Mouse (Mus musculus) spleen, adult 2 months (tissue): Measurements from ENCODE around the gene Lbr. TPM values are rescaled to one million over a fixed set of nuclear protein-coding genes. Genes with fewer than 3 reads are reported as not detected.
A peak's percentile ranks its signal among the peaks of the same experiment; 100 is the strongest.

ENCODE experiments used
- DNase-seq, 2 experiments: peaks; one replicate each; pipeline versions ENCODE4 v3.0.0 to v3.0.0-alpha.2; 2012 to 2021; ENCODE audit warnings: low spot score in 2 of 2, low read depth in 1 of 2
- H3K27ac ChIP-seq: fragments of 200-500 bp; 2 replicates; pipeline ENCODE4 v1.5.1; 2012; ENCODE audit warnings: low read length, inconsistent platforms; ENCODE audit not compliant: insufficient read depth
- H3K27me3 ChIP-seq: fragments of 200-500 bp; 2 replicates; pipeline ENCODE4 v1.6.1; 2012; ENCODE audit warnings: mild to moderate bottlenecking, moderate library complexity, low read length, inconsistent platforms; ENCODE audit not compliant: control insufficient read depth, insufficient read depth
- H3K36me3 ChIP-seq: fragments of 200-500 bp; 2 replicates; pipeline ENCODE4 v1.6.1; 2012; ENCODE audit warnings: mild to moderate bottlenecking, low read length, inconsistent platforms; ENCODE audit not compliant: control insufficient read depth, insufficient read depth
- H3K4me1 ChIP-seq: fragments of 200-500 bp; 2 replicates; pipeline ENCODE4 v1.6.1; 2011; ENCODE audit warnings: inconsistent platforms; ENCODE audit not compliant: control insufficient read depth, insufficient read depth, insufficient read length
- H3K4me3 ChIP-seq: fragments of 200-500 bp; 2 replicates; pipeline ENCODE4 v1.5.1; 2011; ENCODE audit warnings: mild to moderate bottlenecking, inconsistent platforms; ENCODE audit not compliant: insufficient read depth, insufficient read length; ENCODE audit errors: extremely low read depth
- CTCF ChIP-seq: fragments of 200-500 bp; IDR thresholded peaks from 2 replicates; pipeline ENCODE4 v1.5.1; 2011; ENCODE audit warnings: mild to moderate bottlenecking, inconsistent platforms; ENCODE audit not compliant: insufficient read depth, insufficient read length, insufficient replicate concordance; ENCODE audit errors: extremely low read depth
- POLR2A ChIP-seq: fragments of 200-500 bp; IDR thresholded peaks from 2 replicates; pipeline ENCODE4 v1.6.1; 2011; ENCODE audit warnings: low read depth, low read length, inconsistent platforms
- WGBS: fragments of 180-500 bp; shearing (Covaris S2); methylation state at CpG from one replicate; pipeline ENCODE4 v1.1.7; 2018; 5-methylcytosine and 5-hydroxymethylcytosine counted together
- polyA plus RNA-seq: library from polyadenylated mRNA; depleted of rRNA; stranded (reverse); fragments of >200 nt; gene quantifications from 2 replicates; pipeline ENCODE4 v1.2.3, GENCODE M21; 2012

The Lbr gene
- polyA plus RNA-seq, 1 experiment, result 50.5 TPM

- 11% methylated on average over 3 of the region's 3 CpGs for WGBS
- H3K4me1 ChIP-seq, result peaks cover 8% of the 10 kb centered on the region; the same call in 1 of the 2 replicates
- no peaks in the 10 kb centered on the region for H3K36me3 ChIP-seq
- no peak for DNase-seq
- H3K27me3 ChIP-seq, result no peaks in the 10 kb centered on the region
- no peak for TF ChIP-seq CTCF
- no peak for TF ChIP-seq POLR2A
- no peak overlapping the region for H3K4me3 ChIP-seq
- H3K27ac ChIP-seq, result peak overlapping the region; percentile 67
These were observed 2.9 kb upstream of the Lbr start for GRCm38 (mm10) chr1:181845767-181846166.

GRCm38 (mm10) chr1:181844874-181845547 is 2.2 kb upstream of the Lbr start:
- DNase-seq, result no peak
- Histone ChIP-seq H3K27ac (0 out of 2 replicates have a peak overlapping the region, but pooled peaks have one; percentile 67), H3K36me3 (no peaks in the 10 kb centered on the region), H3K4me1 (peaks cover 12% of the 10 kb centered on the region; the same call in 1 of the 2 replicates), H3K4me3 (no peak overlapping the region), H3K27me3 (no peaks in the 10 kb centered on the region)
- no peak for TF ChIP-seq CTCF
- WGBS, result 90% methylated on average over 15 of the region's 15 CpGs

- Histone ChIP-seq H3K27ac (peak overlapping the region; percentile 98), H3K27me3 (no peaks in the 10 kb centered on the region), H3K4me1 (peaks cover 17% of the 10 kb centered on the region; the same call in 1 of the 2 replicates), H3K4me3 (peak overlapping the region; percentile 90), H3K36me3 (peaks cover 4% of the 10 kb centered on the region)
- WGBS, result under 1% methylated on average over 113 of the region's 113 CpGs
- TF ChIP-seq CTCF (no peak), POLR2A (peak; percentile 84)
- DNase-seq, result peak; percentile 87 to 95
These were observed 778 bp downstream of the Lbr start for GRCm38 (mm10) chr1:181841864-181842672.

GRCm38 (mm10) chr1:181841396-181841795 is 1.4 kb downstream of the Lbr start:
- no peak for DNase-seq
- H3K4me3 ChIP-seq, result peak overlapping the region; percentile 90
- H3K36me3 ChIP-seq, result peaks cover 9% of the 10 kb centered on the region
- H3K4me1 ChIP-seq, result peaks cover 17% of the 10 kb centered on the region; the same call in 1 of the 2 replicates
- H3K27ac ChIP-seq, result peak overlapping the region; percentile 98
- 1% methylated on average over 16 of the region's 16 CpGs for WGBS
- H3K27me3 ChIP-seq, result no peaks in the 10 kb centered on the region
- no peak for TF ChIP-seq POLR2A
- no peak for TF ChIP-seq CTCF

GRCm38 (mm10) chr1:181839746-181840366 is 3.0 kb downstream of the Lbr start:
- peaks cover 21% of the 10 kb centered on the region for H3K36me3 ChIP-seq
- H3K4me1 ChIP-seq, result peaks cover 10% of the 10 kb centered on the region; the same call in 1 of the 2 replicates
- peak overlapping the region; percentile 61 for H3K27ac ChIP-seq
- no peaks in the 10 kb centered on the region for H3K27me3 ChIP-seq
- TF ChIP-seq POLR2A (no peak), CTCF (no peak)
- WGBS, result 9% methylated on average over 6 of the region's 6 CpGs
- peak overlapping the region; percentile 19 for H3K4me3 ChIP-seq
- DNase-seq, result no peak

GRCm38 (mm10) chr1:181838111-181838510 is 4.7 kb downstream of the Lbr start:
- H3K27ac ChIP-seq, result no peak overlapping the region
- H3K4me1 ChIP-seq, result peaks cover 10% of the 10 kb centered on the region; the same call in 1 of the 2 replicates
- no peaks in the 10 kb centered on the region for H3K27me3 ChIP-seq
- TF ChIP-seq POLR2A, result no peak
- TF ChIP-seq CTCF, result no peak
- H3K4me3 ChIP-seq, result no peak overlapping the region
- no peak for DNase-seq
- peaks cover 28% of the 10 kb centered on the region for H3K36me3 ChIP-seq
- 87% methylated on average over 5 of the region's 5 CpGs for WGBS
